Mouse (Mus musculus) thymus, postnatal 14 days (tissue): ENCODE measurements around the gene Cryba4.

Experiments used
- DNase-seq: peaks from one replicate; pipeline ENCODE4 v3.0.0; 2021

Cryba4 gene

GRCm38 (mm10) chr5:112285548-112286085 is 33.3 kb upstream of the Cryba4 start:
- DNase-seq, result peak; percentile 73

- DNase-seq, result no peak
Measured at GRCm38 (mm10) chr5:112284203-112284582, 31.9 kb upstream of the Cryba4 start.

GRCm38 (mm10) chr5:112283543-112284202 is 31.4 kb upstream of the Cryba4 start:
- DNase-seq, result no peak

GRCm38 (mm10) chr5:112282780-112283482 is 30.6 kb upstream of the Cryba4 start:
- no peak for DNase-seq

- no peak for DNase-seq
Measured at GRCm38 (mm10) chr5:112282123-112282779, 29.9 kb upstream of the Cryba4 start.

- DNase-seq, result no peak
Measured at GRCm38 (mm10) chr5:112281676-112282075, 29.4 kb upstream of the Cryba4 start.

- DNase-seq, result no peak
Measured at GRCm38 (mm10) chr5:112280863-112281660, 28.7 kb upstream of the Cryba4 start.

- DNase-seq, result no peak
Measured at GRCm38 (mm10) chr5:112280151-112280550, 27.8 kb upstream of the Cryba4 start.

- DNase-seq, result no peak
Measured at GRCm38 (mm10) chr5:112279181-112280021, 27.1 kb upstream of the Cryba4 start.

GRCm38 (mm10) chr5:112277906-112278470 is 25.7 kb upstream of the Cryba4 start:
- peak; percentile 23 for DNase-seq

- no peak for DNase-seq
Measured at GRCm38 (mm10) chr5:112276907-112277348, 24.6 kb upstream of the Cryba4 start.

- DNase-seq, result peak; percentile 100
Measured at GRCm38 (mm10) chr5:112276267-112276873, 24.1 kb upstream of the Cryba4 start, which contains the start of gene Tpst2. Gene Tpst2 (plus strand): TSS chr5:112276691.

- DNase-seq, result no peak
Measured at GRCm38 (mm10) chr5:112275021-112275804, 22.9 kb upstream of the Cryba4 start.

- DNase-seq, result no peak
Measured at GRCm38 (mm10) chr5:112273746-112274463, 21.6 kb upstream of the Cryba4 start.

GRCm38 (mm10) chr5:112272934-112273333 is 20.6 kb upstream of the Cryba4 start:
- no peak for DNase-seq

- DNase-seq, result peak; percentile 69
Measured at GRCm38 (mm10) chr5:112270764-112271541, 18.6 kb upstream of the Cryba4 start.

- DNase-seq, result no peak
Measured at GRCm38 (mm10) chr5:112266011-112266777, 13.9 kb upstream of the Cryba4 start.

GRCm38 (mm10) chr5:112265515-112265914 is 13.2 kb upstream of the Cryba4 start:
- no peak for DNase-seq
